19 mouse cellular contexts compared by ENCODE assay signal in the genomic region with DNA sequence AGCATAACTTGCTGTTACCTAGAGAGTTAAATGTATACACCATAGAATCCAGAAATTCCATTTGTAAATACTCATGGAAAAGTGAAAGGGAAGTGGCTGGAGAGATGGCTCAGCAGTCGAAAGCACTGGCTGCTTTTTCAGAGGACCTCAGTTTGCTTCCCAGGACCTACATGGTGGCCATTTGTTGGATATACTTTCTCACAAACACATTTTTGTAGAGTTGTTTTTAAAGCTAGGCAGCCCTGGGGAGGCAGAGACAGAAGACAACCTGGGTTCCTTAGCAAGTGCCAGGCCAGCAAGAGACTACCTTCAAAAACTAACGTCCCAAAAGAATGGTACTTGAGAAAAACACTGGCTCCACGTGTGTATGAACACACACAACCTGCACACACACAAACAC.
A peak's percentile ranks its signal among the peaks of the same experiment; 100 is the strongest.
DNase-seq lines count a peak whose midpoint lies in the region; ATAC-seq lines count a peak whose summit lies in the region.
"Had no signal": no experiment of that assay in that cellular context is flagged by ENCODE, and none has a peak within 500 bp of the region (broad histone marks: within the 10 kb centered on the region; RNA-seq: fewer than 3 reads in every experiment).

No protein-coding gene starts in this region.

- H3K4me1 ChIP-seq in midbrain, embryonic 11.5 days (ENCODE audit: control insufficient read depth, insufficient read depth, low read length): no peaks in the 10 kb centered on the region
- peaks cover 14% of the 10 kb centered on the region for H3K4me1 ChIP-seq in midbrain, embryonic 10.5 days

- H3K27ac ChIP-seq in midbrain, embryonic 11.5 days (ENCODE audit: low read depth, low read length): no peak overlapping the region
- H3K27ac ChIP-seq in midbrain, embryonic 10.5 days (replicated peaks): no peak overlapping the region

- no peak overlapping the region for H3K4me2 ChIP-seq in midbrain, embryonic 11.5 days

- 74% methylated on average over 3 of the region's 3 CpGs for WGBS in midbrain, embryonic 11.5 days
- 82% methylated on average over 3 of the region's 3 CpGs for WGBS in midbrain, embryonic 10.5 days

- H3K4me3 ChIP-seq in midbrain, embryonic 11.5 days (ENCODE audit: low read depth, low read length): no peak overlapping the region
- H3K4me3 ChIP-seq in midbrain, embryonic 10.5 days: no peak overlapping the region

- no peak for ATAC-seq in midbrain, embryonic 11.5 days (ENCODE audit: low FRiP score)
- ATAC-seq: activated CD4-positive, CD25-positive, alpha-beta regulatory T cell, adult 4 months; CD4-positive, CD25-positive, alpha-beta regulatory T cell, adult 4 months; Patski had no signal

- H3K9ac ChIP-seq in midbrain, embryonic 11.5 days (ENCODE audit: low read length): no peak overlapping the region

- H3K36me3 ChIP-seq in midbrain, embryonic 11.5 days (ENCODE audit: control insufficient read depth, insufficient read depth, low read length): no peaks in the 10 kb centered on the region
- no peaks in the 10 kb centered on the region for H3K36me3 ChIP-seq in midbrain, embryonic 10.5 days
- H3K36me3 ChIP-seq: G1E had no signal

- DNase-seq in heart, adult 11 months: peak; percentile 52
- DNase-seq in heart, postnatal 4 days: no peak
- DNase-seq in midbrain, embryonic 11.5 days (ENCODE audit: low spot score, missing footprints): peak; percentile 76
- no peak for DNase-seq in midbrain, embryonic 10.5 days (ENCODE audit: low spot score)
- DNase-seq: adrenal gland, adult 2 months; adrenal gland, adult 8-10 months; adrenal gland, postnatal 10 days; adrenal gland, postnatal 14 days; adrenal gland, postnatal 25 days; adrenal gland, postnatal 36 days; B cell, adult 2 months; cerebellum, adult 11 months; cerebellum, adult 11-12 months; cerebellum, adult 18-20 months had no signal

- no peaks in the 10 kb centered on the region for H3K9me3 ChIP-seq in midbrain, embryonic 11.5 days (ENCODE audit: control insufficient read depth, low read length)
- no peaks in the 10 kb centered on the region for H3K9me3 ChIP-seq in midbrain, embryonic 10.5 days (replicated peaks)
- H3K9me3 ChIP-seq: G1E had no signal

- H3K27me3 ChIP-seq in midbrain, embryonic 11.5 days (ENCODE audit: control insufficient read depth, insufficient read depth, low read length): no peaks in the 10 kb centered on the region
- no peaks in the 10 kb centered on the region for H3K27me3 ChIP-seq in midbrain, embryonic 10.5 days (ENCODE audit: low read depth, poor library complexity, severe bottlenecking)
- H3K27me3 ChIP-seq: CH12.LX, Patski had no signal

Comparison
In these comparisons a context has a peak if more than half of its experiments do, and no peak if none do; other contexts are left out.
1. DNase-seq: peak in heart, adult 11 months (single experiment) and midbrain, embryonic 11.5 days (single experiment); none in heart, postnatal 4 days (single experiment) and midbrain, embryonic 10.5 days (single experiment).